Mouse (Mus musculus) NIH3T3 (cell line): ENCODE data around the gene Cenpl.
A peak's percentile ranks its signal among the peaks of the same experiment; 100 is the strongest.

Source experiments
- DNase-seq: peaks from one replicate; pipeline ENCODE4 v3.0.0-alpha.2; 2012; ENCODE audit warnings: low read depth

The Cenpl gene

GRCm38 (mm10) chr1:161070352-161071271 is at the start of gene Cenpl, which contains the start of gene Dars2:
TSS of gene Cenpl (plus strand) at chr1:161070713.
TSS of gene Dars2 (minus strand) at chr1:161070658.
- DNase-seq = peak; percentile 98

- DNase-seq = peak; percentile 95
These were observed 44.9 kb upstream of the Cenpl start for GRCm38 (mm10) chr1:161025410-161026210.

GRCm38 (mm10) chr1:161027196-161027595 is 43.3 kb upstream of the Cenpl start:
- DNase-seq = no peak

GRCm38 (mm10) chr1:161028427-161028826 is 42.1 kb upstream of the Cenpl start:
- peak; percentile 48 for DNase-seq

GRCm38 (mm10) chr1:161030058-161030457 is 40.5 kb upstream of the Cenpl start:
- no peak for DNase-seq

- DNase-seq = no peak
These were observed 38.6 kb upstream of the Cenpl start for GRCm38 (mm10) chr1:161031881-161032280.

GRCm38 (mm10) chr1:161032345-161032744 is 38.2 kb upstream of the Cenpl start:
- no peak for DNase-seq

- DNase-seq = no peak
These were observed 36.6 kb upstream of the Cenpl start for GRCm38 (mm10) chr1:161033856-161034434.

- DNase-seq = peak; percentile 100
These were observed 35.9 kb upstream of the Cenpl start, which contains the start of gene Zbtb37 for GRCm38 (mm10) chr1:161034435-161035280. TSS of gene Zbtb37 (minus strand) at chr1:161034849.

GRCm38 (mm10) chr1:161035281-161035785 is 35.2 kb upstream of the Cenpl start:
- DNase-seq = peak; percentile 78

GRCm38 (mm10) chr1:161035786-161036404 is 34.6 kb upstream of the Cenpl start:
- DNase-seq = no peak

- peak; percentile 60 for DNase-seq
These were observed 34.1 kb upstream of the Cenpl start for GRCm38 (mm10) chr1:161036411-161036841.

- peak; percentile 15 for DNase-seq
These were observed 33.5 kb upstream of the Cenpl start for GRCm38 (mm10) chr1:161037026-161037425.

- DNase-seq = peak; percentile 22
These were observed 32.9 kb upstream of the Cenpl start for GRCm38 (mm10) chr1:161037599-161037998.

GRCm38 (mm10) chr1:161038004-161038403 is 32.5 kb upstream of the Cenpl start:
- no peak for DNase-seq

GRCm38 (mm10) chr1:161038968-161039721 is 31.4 kb upstream of the Cenpl start:
- DNase-seq = no peak

- DNase-seq = peak; percentile 74
These were observed 30.6 kb upstream of the Cenpl start for GRCm38 (mm10) chr1:161039741-161040425.

GRCm38 (mm10) chr1:161040426-161040770 is 30.1 kb upstream of the Cenpl start:
- DNase-seq = peak; percentile 24

GRCm38 (mm10) chr1:161040855-161041254 is 29.7 kb upstream of the Cenpl start:
- peak; percentile 6 for DNase-seq
